Mouse (Mus musculus): ENCODE results near the gene Gigyf2. TPM values are rescaled to one million over a fixed set of nuclear protein-coding genes. Genes with fewer than 3 reads are reported as not detected.

Gene Gigyf2
- polyA plus RNA-seq, 1 experiment from 2014 or later, result 41.6 TPM

Other genes with a start within 250 kb of the Gigyf2 start
- not detected in 2 replicates for gene Alppl2, start 237.1 kb upstream of the Gigyf2 start, polyA plus RNA-seq (2014; fragmentation: Nextera tagmentation; extraction: Ambion mirVana)
- not detected in 2 replicates for gene Alpi, start 225.4 kb upstream of the Gigyf2 start, polyA plus RNA-seq (2014; fragmentation: Nextera tagmentation; extraction: Ambion mirVana)
- gene Akp3, start 202.0 kb upstream of the Gigyf2 start, polyA plus RNA-seq (2014; fragmentation: Nextera tagmentation; extraction: Ambion mirVana), result 0.10 TPM in 1 of 2 replicates, not detected in the other
- 1.7 and 3.0 TPM in 2 replicates for gene Ecel1, start 170.5 kb upstream of the Gigyf2 start, polyA plus RNA-seq (2014; fragmentation: Nextera tagmentation; extraction: Ambion mirVana)
- 0.93 and 1.5 TPM in 2 replicates for gene Prss56, start 143.7 kb upstream of the Gigyf2 start, polyA plus RNA-seq (2014; fragmentation: Nextera tagmentation; extraction: Ambion mirVana)
- gene Chrnd, start 136.4 kb upstream of the Gigyf2 start, polyA plus RNA-seq (2014; fragmentation: Nextera tagmentation; extraction: Ambion mirVana), result 11.5 and 12.5 TPM in 2 replicates
- gene Chrng, start 122.3 kb upstream of the Gigyf2 start, polyA plus RNA-seq (2014; fragmentation: Nextera tagmentation; extraction: Ambion mirVana), result 39.6 and 44.8 TPM in 2 replicates
- gene Eif4e2, start 113.1 kb upstream of the Gigyf2 start, polyA plus RNA-seq (2014; fragmentation: Nextera tagmentation; extraction: Ambion mirVana), result 133 and 136 TPM in 2 replicates
- gene Efhd1, start 62.6 kb upstream of the Gigyf2 start, polyA plus RNA-seq (2014; fragmentation: Nextera tagmentation; extraction: Ambion mirVana), result 4.3 and 6.4 TPM in 2 replicates
- gene Kcnj13, start 67.7 kb downstream of the Gigyf2 start, polyA plus RNA-seq (2014; fragmentation: Nextera tagmentation; extraction: Ambion mirVana), result 3.4 and 5.2 TPM in 2 replicates
- gene Snorc, start 143.3 kb downstream of the Gigyf2 start, polyA plus RNA-seq (2014; fragmentation: Nextera tagmentation; extraction: Ambion mirVana), result 19.9 and 30.6 TPM in 2 replicates
- not detected in 2 replicates for gene Neu2, start 182.9 kb downstream of the Gigyf2 start, polyA plus RNA-seq (2014; fragmentation: Nextera tagmentation; extraction: Ambion mirVana)
- gene Ngef, start 246.9 kb downstream of the Gigyf2 start, polyA plus RNA-seq (2014; fragmentation: Nextera tagmentation; extraction: Ambion mirVana), result 2.1 and 2.5 TPM in 2 replicates